Mouse (Mus musculus) urinary bladder, adult 18-20 months (tissue): ENCODE results near the gene 1110051M20Rik.

Experiments
- DNase-seq, 2 experiments: peaks; one replicate each; pipeline ENCODE4 v3.0.0; 2022; ENCODE audit warnings: low spot score in 2 of 2, mixed read lengths in 2 of 2

The 1110051M20Rik gene

GRCm38 (mm10) chr2:91457656-91458251 lies 13.2 kb upstream of the 1110051M20Rik start:
- DNase-seq = peak in 1 of 2 experiments; percentile 49

- DNase-seq = peak in 1 of 2 experiments; percentile 54
Measured at GRCm38 (mm10) chr2:91457259-91457655, 12.8 kb upstream of the 1110051M20Rik start, which contains the start of gene Lrp4. TSS of gene Lrp4 (plus strand) at chr2:91457511.

GRCm38 (mm10) chr2:91456491-91457100 lies 12.1 kb upstream of the 1110051M20Rik start:
- no peak for DNase-seq

GRCm38 (mm10) chr2:91455826-91456225 lies 11.3 kb upstream of the 1110051M20Rik start:
- no peak for DNase-seq

- DNase-seq = no peak
Measured at GRCm38 (mm10) chr2:91454434-91454833, 9.9 kb upstream of the 1110051M20Rik start.

- DNase-seq = no peak
Measured at GRCm38 (mm10) chr2:91453231-91454075, 8.9 kb upstream of the 1110051M20Rik start.

- no peak for DNase-seq
Measured at GRCm38 (mm10) chr2:91452658-91453057, 8.2 kb upstream of the 1110051M20Rik start.

- no peak for DNase-seq
Measured at GRCm38 (mm10) chr2:91450316-91450715, 5.8 kb upstream of the 1110051M20Rik start.

GRCm38 (mm10) chr2:91449662-91450061 lies 5.2 kb upstream of the 1110051M20Rik start:
- DNase-seq = no peak

- DNase-seq = no peak
Measured at GRCm38 (mm10) chr2:91442241-91442640, 2.3 kb downstream of the 1110051M20Rik start.

- no peak for DNase-seq
Measured at GRCm38 (mm10) chr2:91441715-91442114, 2.8 kb downstream of the 1110051M20Rik start.

GRCm38 (mm10) chr2:91440686-91441085 lies 3.8 kb downstream of the 1110051M20Rik start:
- DNase-seq = no peak

GRCm38 (mm10) chr2:91439876-91440275 lies 4.6 kb downstream of the 1110051M20Rik start:
- DNase-seq = no peak

- DNase-seq = no peak
Measured at GRCm38 (mm10) chr2:91439271-91439670, 5.2 kb downstream of the 1110051M20Rik start.

- DNase-seq = no peak
Measured at GRCm38 (mm10) chr2:91437116-91437815, 7.2 kb downstream of the 1110051M20Rik start.

- DNase-seq = no peak
Measured at GRCm38 (mm10) chr2:91436713-91437112, 7.8 kb downstream of the 1110051M20Rik start.

- DNase-seq = no peak
Measured at GRCm38 (mm10) chr2:91430600-91430919, 13.9 kb downstream of the 1110051M20Rik start.

GRCm38 (mm10) chr2:91429915-91430599 lies 14.4 kb downstream of the 1110051M20Rik start:
- DNase-seq = no peak

GRCm38 (mm10) chr2:91429146-91429545 lies 15.4 kb downstream of the 1110051M20Rik start:
- no peak for DNase-seq

- no peak for DNase-seq
Measured at GRCm38 (mm10) chr2:91426321-91426720, 18.2 kb downstream of the 1110051M20Rik start.

- DNase-seq = peak; percentile 11
Measured at GRCm38 (mm10) chr2:91424061-91424720, 20.3 kb downstream of the 1110051M20Rik start.
